Mouse (Mus musculus) forebrain, embryonic 15.5 days (tissue): ENCODE data around the gene Ntn1. TPM values are rescaled to one million over a fixed set of nuclear protein-coding genes. Genes with fewer than 3 reads are reported as not detected.

Experiments used
- ATAC-seq: fragments of 200-750 bp; cut with Nextera tagmentation; replicated peaks from 2 replicates; pipeline ENCODE4 v1.8.0; 2017; ENCODE audit warnings: mild to moderate bottlenecking, moderate TSS enrichment, moderate library complexity
- H3K27ac ChIP-seq: fragments of 300-500 bp; sonication (generic); replicated peaks from 2 replicates; pipeline ENCODE4 v1.5.1; 2015; ENCODE audit warnings: mild to moderate bottlenecking, inconsistent platforms
- H3K27me3 ChIP-seq: fragments of 300-500 bp; sonication (generic); 2 replicates; pipeline ENCODE4 v1.6.1; 2015; ENCODE audit warnings: inconsistent platforms
- H3K36me3 ChIP-seq: fragments of 300-500 bp; sonication (generic); 2 replicates; pipeline ENCODE4 v1.6.1; 2015; ENCODE audit warnings: mild to moderate bottlenecking, inconsistent platforms
- H3K4me1 ChIP-seq: fragments of 300-500 bp; sonication (generic); 2 replicates; pipeline ENCODE4 v1.6.1; 2015; ENCODE audit warnings: inconsistent platforms
- H3K4me2 ChIP-seq: fragments of 300-500 bp; sonication (generic); replicated peaks from 2 replicates; pipeline ENCODE4 v1.6.1; 2015; ENCODE audit warnings: mild to moderate bottlenecking, inconsistent platforms
- H3K4me3 ChIP-seq: fragments of 300-500 bp; sonication (generic); 2 replicates; pipeline ENCODE4 v1.5.1; 2015; ENCODE audit warnings: mild to moderate bottlenecking, inconsistent platforms
- H3K9ac ChIP-seq: fragments of 300-500 bp; sonication (generic); replicated peaks from 2 replicates; pipeline ENCODE4 v1.6.1; 2015; ENCODE audit warnings: mild to moderate bottlenecking, inconsistent platforms
- H3K9me3 ChIP-seq: fragments of 300-500 bp; sonication (generic); 2 replicates; pipeline ENCODE4 v1.6.1; 2016; ENCODE audit warnings: inconsistent platforms
- whole genome bisulfite sequencing: fragments of 180-500 bp; shearing (Covaris S2); methylation state at CpG from one replicate; pipeline ENCODE4 v1.1.7; 2015; ENCODE audit warnings: mixed read lengths; 5-methylcytosine and 5-hydroxymethylcytosine counted together
- polyA plus RNA-seq: library from polyadenylated mRNA; unstranded; fragments of >200 nt; fragmentation: Nextera tagmentation; extraction: Ambion mirVana; gene quantifications from 2 replicates; pipeline ENCODE4 v1.2.1, GENCODE M21; 2015

Gene Ntn1
- polyA plus RNA-seq, 1 experiment from 2014 or later, result 8.1 TPM

DNA sequence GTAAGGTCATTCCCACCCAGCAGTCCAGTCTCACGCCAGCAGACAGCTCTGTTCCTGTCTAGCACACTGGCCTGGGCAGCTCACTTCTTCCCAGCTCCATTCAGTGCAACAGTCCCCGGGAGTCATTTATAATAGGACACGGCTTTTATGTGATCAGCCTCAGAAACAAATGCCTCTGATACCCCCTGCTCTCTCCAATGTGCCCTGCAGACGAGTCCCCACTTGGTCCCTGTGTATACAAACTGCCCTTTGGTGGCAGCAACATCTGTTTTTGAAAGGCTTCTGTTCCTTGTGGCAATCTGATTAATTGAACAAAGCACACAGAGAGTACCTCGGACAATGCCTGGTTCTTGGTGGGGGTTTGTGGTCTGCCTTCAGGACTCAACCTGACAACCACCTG is 22.2 kb downstream of the Ntn1 start:
- H3K9ac ChIP-seq, result no peak overlapping the region
- no peak overlapping the region for H3K27ac ChIP-seq
- ATAC-seq, result no peak
- 15% methylated on average over 5 of the region's 5 CpGs for WGBS
- no peaks in the 10 kb centered on the region for H3K36me3 ChIP-seq
- no peaks in the 10 kb centered on the region for H3K9me3 ChIP-seq
- H3K4me1 ChIP-seq, result peaks cover 20% of the 10 kb centered on the region
- no peak overlapping the region for H3K4me3 ChIP-seq
- peaks cover 18% of the 10 kb centered on the region for H3K27me3 ChIP-seq
- no peak overlapping the region for H3K4me2 ChIP-seq

GRCm38 (mm10) chr11:68373105-68373504 is 27.5 kb downstream of the Ntn1 start:
- H3K4me1 ChIP-seq, result 0 out of 2 replicates have a peak, but pooled peaks cover 2% of the 10 kb centered on the region
- no peaks in the 10 kb centered on the region; the same call in 1 of the 2 replicates for H3K27me3 ChIP-seq
- no peak overlapping the region for H3K4me3 ChIP-seq
- H3K36me3 ChIP-seq, result no peaks in the 10 kb centered on the region
- 65% methylated on average over 10 of the region's 10 CpGs for WGBS
- H3K27ac ChIP-seq, result no peak overlapping the region
- H3K4me2 ChIP-seq, result no peak overlapping the region
- no peak overlapping the region for H3K9ac ChIP-seq
- H3K9me3 ChIP-seq, result no peaks in the 10 kb centered on the region
- ATAC-seq, result no peak

GRCm38 (mm10) chr11:68371609-68372008 is 29.0 kb downstream of the Ntn1 start:
- Histone ChIP-seq H3K27ac (no peak overlapping the region), H3K4me2 (no peak overlapping the region), H3K4me3 (no peak overlapping the region), H3K4me1 (0 out of 2 replicates have a peak, but pooled peaks cover 2% of the 10 kb centered on the region), H3K9ac (no peak overlapping the region), H3K9me3 (no peaks in the 10 kb centered on the region), H3K27me3 (no peaks in the 10 kb centered on the region), H3K36me3 (no peaks in the 10 kb centered on the region)
- WGBS, result 84% methylated on average over 11 of the region's 11 CpGs
- ATAC-seq, result no peak

DNA sequence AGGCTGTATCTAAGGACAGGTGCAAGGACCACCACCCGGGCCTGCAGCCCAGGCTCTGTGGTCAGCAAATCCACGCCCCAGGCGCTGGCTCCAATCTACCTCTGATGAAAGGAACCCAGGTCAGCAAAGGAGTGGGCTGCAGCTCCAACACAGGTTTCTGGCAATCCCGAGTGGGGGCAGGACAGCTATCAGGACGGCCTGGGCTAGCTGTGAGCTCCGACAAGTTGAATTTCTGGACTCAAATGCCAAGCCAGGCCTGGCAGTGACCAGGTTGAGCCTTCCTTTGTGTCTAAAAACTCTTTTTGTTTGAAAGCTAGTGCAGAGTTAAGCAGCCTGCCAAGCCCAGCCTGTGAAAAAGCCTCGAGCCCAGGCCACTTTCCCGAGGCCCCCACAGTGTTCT is 43.7 kb downstream of the Ntn1 start:
- 48% methylated on average over 8 of the region's 8 CpGs for WGBS
- no peaks in the 10 kb centered on the region for H3K27me3 ChIP-seq
- no peak overlapping the region for H3K27ac ChIP-seq
- no peaks in the 10 kb centered on the region for H3K36me3 ChIP-seq
- H3K4me3 ChIP-seq, result no peak overlapping the region
- H3K9me3 ChIP-seq, result no peaks in the 10 kb centered on the region
- no peak overlapping the region for H3K4me2 ChIP-seq
- no peak for ATAC-seq
- H3K9ac ChIP-seq, result no peak overlapping the region
- peaks cover 13% of the 10 kb centered on the region; the same call in 1 of the 2 replicates for H3K4me1 ChIP-seq

GRCm38 (mm10) chr11:68355561-68355960 is 45.1 kb downstream of the Ntn1 start:
- Histone ChIP-seq H3K4me2 (no peak overlapping the region), H3K9ac (no peak overlapping the region), H3K4me3 (no peak overlapping the region), H3K36me3 (no peaks in the 10 kb centered on the region), H3K4me1 (peaks cover 13% of the 10 kb centered on the region; the same call in 1 of the 2 replicates), H3K9me3 (no peaks in the 10 kb centered on the region), H3K27me3 (no peaks in the 10 kb centered on the region), H3K27ac (no peak overlapping the region)
- no peak for ATAC-seq
- 55% methylated on average over 8 of the region's 8 CpGs for WGBS

- no peaks in the 10 kb centered on the region for H3K27me3 ChIP-seq
- 62% methylated on average over 3 of the region's 3 CpGs for WGBS
- H3K36me3 ChIP-seq, result no peaks in the 10 kb centered on the region
- ATAC-seq, result no peak
- no peak overlapping the region for H3K9ac ChIP-seq
- peaks cover 13% of the 10 kb centered on the region; the same call in 1 of the 2 replicates for H3K4me1 ChIP-seq
- 0 out of 2 replicates have a peak, but pooled peaks cover under 1% of the 10 kb centered on the region for H3K9me3 ChIP-seq
- H3K4me3 ChIP-seq, result no peak overlapping the region
- H3K4me2 ChIP-seq, result no peak overlapping the region
- H3K27ac ChIP-seq, result no peak overlapping the region
These were observed 45.8 kb downstream of the Ntn1 start for GRCm38 (mm10) chr11:68354848-68355247.

DNA sequence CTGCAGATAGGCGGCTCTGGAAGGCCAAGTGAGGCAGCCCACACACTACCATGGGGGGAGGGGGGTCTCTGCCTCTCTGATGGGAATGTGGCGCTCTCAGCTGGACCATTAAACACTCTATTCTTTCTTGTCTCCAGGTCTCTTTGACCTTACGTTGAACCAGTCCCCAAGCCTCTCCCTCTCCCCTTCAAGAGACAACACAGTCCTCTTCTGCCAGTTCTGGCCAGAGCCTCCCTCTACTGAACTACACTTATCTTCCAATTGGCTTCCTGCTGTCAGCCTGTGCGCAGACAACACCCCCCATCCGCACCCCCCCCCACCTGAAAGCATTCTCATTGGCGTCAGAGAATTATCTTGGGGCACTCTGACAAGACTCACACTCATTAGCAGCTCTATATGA is 48.4 kb downstream of the Ntn1 start:
- Histone ChIP-seq H3K9ac (no peak overlapping the region), H3K4me3 (no peak overlapping the region), H3K4me1 (peaks cover 13% of the 10 kb centered on the region; the same call in 1 of the 2 replicates), H3K9me3 (0 out of 2 replicates have a peak, but pooled peaks cover 4% of the 10 kb centered on the region), H3K36me3 (no peaks in the 10 kb centered on the region), H3K27ac (no peak overlapping the region), H3K4me2 (no peak overlapping the region), H3K27me3 (no peaks in the 10 kb centered on the region)
- WGBS, result 66% methylated on average over 6 of the region's 6 CpGs
- no peak for ATAC-seq

GRCm38 (mm10) chr11:68348851-68349250 is 51.8 kb downstream of the Ntn1 start:
- Histone ChIP-seq H3K9me3 (0 out of 2 replicates have a peak, but pooled peaks cover 4% of the 10 kb centered on the region), H3K4me1 (no peaks in the 10 kb centered on the region), H3K27me3 (no peaks in the 10 kb centered on the region), H3K4me2 (no peak overlapping the region), H3K36me3 (no peaks in the 10 kb centered on the region), H3K27ac (peak overlapping the region; percentile 27; the same call in 1 of the 2 replicates), H3K4me3 (no peak overlapping the region), H3K9ac (no peak overlapping the region)
- no peak for ATAC-seq
- 95% methylated on average over 12 of the region's 12 CpGs for WGBS

- WGBS, result 52% methylated on average over 6 of the region's 6 CpGs
These were observed 52.5 kb downstream of the Ntn1 start for GRCm38 (mm10) chr11:68348083-68348482.

GRCm38 (mm10) chr11:68347508-68347907 is 53.1 kb downstream of the Ntn1 start:
- H3K27ac ChIP-seq, result peak overlapping the region; percentile 51; the same call in 1 of the 2 replicates
- H3K9me3 ChIP-seq, result 0 out of 2 replicates have a peak, but pooled peaks cover 4% of the 10 kb centered on the region
- H3K4me2 ChIP-seq, result no peak overlapping the region
- H3K9ac ChIP-seq, result no peak overlapping the region
- H3K27me3 ChIP-seq, result no peaks in the 10 kb centered on the region
- H3K4me3 ChIP-seq, result no peak overlapping the region
- H3K4me1 ChIP-seq, result 0 out of 2 replicates have a peak, but pooled peaks cover under 1% of the 10 kb centered on the region
- no peak for ATAC-seq
- 64% methylated on average over 5 of the region's 5 CpGs for WGBS
- no peaks in the 10 kb centered on the region for H3K36me3 ChIP-seq

More at GRCm38 (mm10) chr11:68348083-68348482, 52.5 kb downstream of the Ntn1 start:
- H3K4me2 ChIP-seq, result no peak overlapping the region
- no peaks in the 10 kb centered on the region for H3K4me1 ChIP-seq
- H3K4me3 ChIP-seq, result no peak overlapping the region
- H3K27me3 ChIP-seq, result no peaks in the 10 kb centered on the region
- 0 out of 2 replicates have a peak, but pooled peaks cover 4% of the 10 kb centered on the region for H3K9me3 ChIP-seq
- peak overlapping the region; percentile 51; the same call in 1 of the 2 replicates for H3K27ac ChIP-seq
- no peaks in the 10 kb centered on the region for H3K36me3 ChIP-seq
- H3K9ac ChIP-seq, result no peak overlapping the region
- ATAC-seq, result no peak

- 0 out of 2 replicates have a peak, but pooled peaks cover 4% of the 10 kb centered on the region for H3K9me3 ChIP-seq
- H3K4me3 ChIP-seq, result no peak overlapping the region
- no peaks in the 10 kb centered on the region for H3K27me3 ChIP-seq
- no peaks in the 10 kb centered on the region for H3K36me3 ChIP-seq
- 98% methylated on average over 5 of the region's 5 CpGs for WGBS
- no peak for ATAC-seq
- H3K4me2 ChIP-seq, result no peak overlapping the region
- H3K9ac ChIP-seq, result no peak overlapping the region
- H3K4me1 ChIP-seq, result peaks cover 15% of the 10 kb centered on the region
- H3K27ac ChIP-seq, result no peak overlapping the region
These were observed 54.5 kb downstream of the Ntn1 start for GRCm38 (mm10) chr11:68346099-68346498.

GRCm38 (mm10) chr11:68344221-68344620 is 56.4 kb downstream of the Ntn1 start:
- Histone ChIP-seq H3K36me3 (no peaks in the 10 kb centered on the region), H3K9ac (no peak overlapping the region), H3K9me3 (no peaks in the 10 kb centered on the region), H3K27me3 (no peaks in the 10 kb centered on the region), H3K4me3 (no peak overlapping the region), H3K27ac (no peak overlapping the region), H3K4me1 (peaks cover 19% of the 10 kb centered on the region), H3K4me2 (no peak overlapping the region)
- 69% methylated on average over 9 of the region's 9 CpGs for WGBS
- ATAC-seq, result no peak

GRCm38 (mm10) chr11:68342761-68343160 is 57.9 kb downstream of the Ntn1 start:
- no peak overlapping the region for H3K9ac ChIP-seq
- no peak for ATAC-seq
- no peak overlapping the region for H3K27ac ChIP-seq
- H3K9me3 ChIP-seq, result no peaks in the 10 kb centered on the region
- H3K4me3 ChIP-seq, result no peak overlapping the region
- no peaks in the 10 kb centered on the region for H3K36me3 ChIP-seq
- no peaks in the 10 kb centered on the region for H3K27me3 ChIP-seq
- no peak overlapping the region for H3K4me2 ChIP-seq
- WGBS, result 88% methylated on average over 5 of the region's 5 CpGs
- peaks cover 19% of the 10 kb centered on the region for H3K4me1 ChIP-seq
